Mouse (Mus musculus) retina, adult 2 months (tissue): ENCODE results near the gene Etaa1.
A peak's percentile ranks its signal among the peaks of the same experiment; 100 is the strongest.
"Not testable (repeated sequence)": the region's sequence is repeated elsewhere in the genome, so short reads cannot be mapped to it uniquely, and the experiment has no call there.

Source experiments
- DNase-seq: peaks from one replicate; pipeline ENCODE4 v3.0.0-alpha.2; 2012; ENCODE audit warnings: low read depth, low spot score

Gene Etaa1

DNA sequence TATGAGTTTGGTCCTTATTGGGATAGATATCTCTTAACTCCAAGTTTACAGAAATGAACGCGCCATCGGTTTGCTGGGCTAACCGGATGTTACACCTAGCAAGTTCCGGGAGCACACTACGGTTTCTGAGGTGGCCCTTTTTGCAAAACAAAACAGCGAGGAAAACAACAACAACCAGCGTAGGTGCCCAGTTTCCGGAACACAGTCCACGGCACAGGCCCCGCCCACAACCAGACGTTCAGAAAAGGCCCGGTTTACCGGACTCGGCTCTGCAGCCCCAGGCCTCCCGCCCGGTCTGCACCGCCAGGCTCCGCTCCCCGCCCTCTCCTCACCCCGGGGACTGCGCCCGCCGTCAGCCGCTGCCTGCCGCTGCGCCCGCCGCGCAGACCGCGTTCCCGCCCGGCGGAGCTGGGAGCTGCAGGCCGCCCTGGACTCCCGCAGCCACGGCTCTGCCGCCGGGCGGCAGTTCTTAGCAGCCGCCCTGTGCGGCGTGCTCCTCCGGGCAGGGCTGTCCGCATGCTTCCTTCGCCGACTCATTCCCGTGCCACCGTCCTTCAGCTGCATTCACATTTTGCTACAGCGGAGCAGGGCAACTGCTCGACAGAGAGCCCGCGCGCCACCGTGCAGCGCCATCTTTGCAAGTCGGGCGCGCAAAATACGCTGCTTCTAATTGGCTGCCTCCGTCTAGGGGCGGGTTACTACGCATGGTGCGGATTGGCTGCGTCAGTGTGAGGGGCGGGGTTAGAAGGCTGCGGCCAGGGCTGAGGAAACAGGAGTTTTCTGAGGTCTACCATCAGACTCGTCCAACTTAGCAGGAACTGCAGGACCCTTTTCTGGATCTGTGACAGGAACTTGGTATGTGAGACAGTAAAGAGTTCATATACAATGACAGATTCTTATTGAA, at the start of gene Etaa1:
TSS of gene Etaa1 (minus strand) at position 645 of the 904 bp plus-strand sequence.
- DNase-seq = peak; percentile 82

DNA sequence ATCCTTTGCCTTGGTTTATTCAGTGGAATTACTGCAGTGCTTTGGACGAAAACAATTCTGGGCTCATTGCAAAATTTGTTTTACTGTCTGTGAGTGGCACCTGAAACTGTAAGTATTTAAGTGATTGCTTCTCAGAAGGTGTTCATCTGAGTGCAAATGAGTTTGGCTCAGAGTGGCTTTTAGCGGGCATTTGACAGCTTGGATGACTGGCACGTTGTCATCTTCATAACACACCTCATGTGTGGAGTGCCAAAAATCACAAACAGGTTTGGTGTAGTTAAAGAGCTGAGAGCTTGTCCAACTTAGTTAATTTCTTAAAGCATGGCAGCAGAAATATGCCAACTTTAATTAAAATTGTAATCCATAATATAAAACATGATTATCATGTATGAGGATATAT, 40.5 kb upstream of the Etaa1 start:
- no peak for DNase-seq

DNA sequence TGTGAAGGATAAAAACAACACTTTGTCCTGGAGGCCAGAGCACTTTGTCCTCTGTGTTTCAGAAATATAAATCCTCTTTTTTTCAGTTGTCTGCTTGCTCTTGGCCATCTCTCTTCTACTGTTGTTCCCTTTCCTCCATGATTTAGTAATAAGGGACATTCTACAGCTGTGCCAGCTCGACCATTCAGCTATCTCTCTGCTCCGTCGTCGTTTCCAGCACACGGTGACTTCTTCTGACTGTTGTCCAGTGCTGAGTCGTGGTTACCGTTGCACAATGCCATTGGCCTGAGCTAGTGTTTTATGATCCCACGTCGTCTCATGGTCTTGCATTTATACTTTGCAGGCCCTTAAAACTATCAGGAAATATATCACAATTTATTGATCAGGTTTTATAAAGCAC, 38.6 kb upstream of the Etaa1 start:
- no peak for DNase-seq

- DNase-seq = no peak
Observed at GRCm38 (mm10) chr11:17983331-17983730, 29.7 kb upstream of the Etaa1 start.

DNA sequence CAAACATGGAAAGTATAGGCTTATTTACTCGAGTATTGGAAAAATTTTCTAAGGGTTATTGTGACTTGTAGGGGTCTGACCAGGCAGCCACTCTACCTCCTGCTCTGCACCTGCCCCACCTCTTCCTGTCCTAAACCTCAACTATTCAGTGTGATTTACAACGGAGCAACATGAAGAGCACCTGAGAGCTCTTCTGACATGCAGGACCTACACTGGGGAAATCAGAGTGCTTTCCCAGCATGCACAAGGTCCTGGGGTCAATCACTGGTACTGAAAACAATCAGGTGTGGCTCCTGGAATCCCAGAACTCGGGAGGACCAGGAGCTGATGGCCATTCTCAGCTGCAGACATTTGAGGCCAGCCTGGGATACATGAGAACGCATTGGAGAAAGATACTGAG, 27.6 kb upstream of the Etaa1 start:
- DNase-seq = no peak

DNA sequence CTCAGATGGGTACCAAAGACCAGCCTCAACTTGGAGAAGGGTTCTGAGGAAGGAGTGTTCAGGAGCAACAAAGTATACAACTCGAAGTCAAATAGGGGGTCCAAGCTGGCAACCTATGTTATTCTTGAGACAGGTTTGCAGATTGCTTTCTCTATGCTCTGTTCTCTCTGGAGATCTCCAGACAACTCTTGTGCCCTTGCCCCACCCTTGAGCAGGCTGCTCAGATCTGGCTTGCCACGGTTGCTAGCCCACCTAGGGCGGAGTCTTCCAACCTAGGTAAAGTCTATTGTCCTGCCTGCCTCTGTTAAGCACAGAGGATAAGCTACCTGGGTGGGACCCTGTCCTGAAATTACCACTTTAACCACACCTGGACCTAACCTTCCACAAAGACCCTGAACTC, 21.9 kb upstream of the Etaa1 start:
- no peak for DNase-seq

- no peak for DNase-seq
Observed at GRCm38 (mm10) chr11:17952791-17953190, 884 bp downstream of the Etaa1 start.

DNA sequence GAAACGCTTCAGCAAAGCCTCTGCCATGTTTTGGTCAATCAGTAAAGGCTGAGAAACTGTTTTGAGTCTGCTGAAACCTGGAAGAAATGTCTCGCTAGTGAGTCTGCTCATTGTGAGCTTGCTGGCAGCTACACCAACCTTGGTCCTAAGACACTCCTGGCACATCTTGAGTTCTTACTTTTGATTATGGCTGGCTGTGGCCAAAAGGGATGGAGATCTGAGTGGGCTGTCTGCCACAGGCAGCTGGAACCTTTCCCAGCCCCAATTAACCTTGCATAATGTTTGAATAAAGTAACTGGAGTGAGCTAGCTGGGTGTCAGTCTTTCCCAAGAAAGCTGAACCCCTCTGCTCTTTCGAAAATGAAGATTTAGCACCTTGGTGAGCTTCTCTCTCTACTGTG, 2.3 kb downstream of the Etaa1 start:
- no peak for DNase-seq

GRCm38 (mm10) chr11:17939168-17939567, 14.5 kb downstream of the Etaa1 start:
- no peak for DNase-seq

DNA sequence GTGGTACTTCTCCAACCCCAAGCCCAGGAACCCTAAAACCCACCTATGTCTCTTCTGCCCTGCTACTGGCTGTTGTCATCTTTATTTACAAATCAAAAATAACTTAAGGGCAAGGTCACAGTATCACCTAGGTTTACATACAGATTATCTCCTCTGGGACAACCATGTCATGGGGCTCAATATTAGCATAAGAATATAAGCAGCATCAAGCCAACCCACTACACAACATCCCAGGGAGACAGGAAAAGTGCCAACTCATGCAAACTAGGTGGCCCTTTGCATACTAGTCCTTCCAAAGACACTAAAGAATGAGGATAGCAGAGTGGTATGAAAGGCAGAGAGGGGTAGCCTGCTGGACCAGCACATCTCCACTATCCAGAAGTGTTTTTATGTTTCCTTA, 15.7 kb downstream of the Etaa1 start:
- DNase-seq = no peak

DNA sequence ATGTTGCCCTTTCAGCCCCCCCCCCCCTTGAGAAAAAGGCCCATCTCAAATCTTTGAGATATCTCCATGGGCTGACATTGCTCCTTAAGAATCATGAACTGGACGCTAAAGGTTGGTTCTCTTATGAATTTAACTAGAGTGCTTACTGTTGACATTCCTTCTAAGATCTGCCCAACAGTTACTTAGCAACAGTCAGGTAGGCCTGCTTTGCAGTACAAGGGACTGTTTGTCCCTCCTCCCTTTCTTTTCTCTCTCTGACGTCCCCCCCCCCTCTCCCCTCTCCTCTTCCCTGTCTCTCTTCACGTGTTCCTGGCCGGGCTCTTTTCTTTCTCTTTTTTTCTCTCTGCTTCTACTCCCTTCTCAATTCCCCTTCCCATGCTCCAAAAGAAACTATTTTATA, 35.8 kb downstream of the Etaa1 start:
- DNase-seq = no peak

DNA sequence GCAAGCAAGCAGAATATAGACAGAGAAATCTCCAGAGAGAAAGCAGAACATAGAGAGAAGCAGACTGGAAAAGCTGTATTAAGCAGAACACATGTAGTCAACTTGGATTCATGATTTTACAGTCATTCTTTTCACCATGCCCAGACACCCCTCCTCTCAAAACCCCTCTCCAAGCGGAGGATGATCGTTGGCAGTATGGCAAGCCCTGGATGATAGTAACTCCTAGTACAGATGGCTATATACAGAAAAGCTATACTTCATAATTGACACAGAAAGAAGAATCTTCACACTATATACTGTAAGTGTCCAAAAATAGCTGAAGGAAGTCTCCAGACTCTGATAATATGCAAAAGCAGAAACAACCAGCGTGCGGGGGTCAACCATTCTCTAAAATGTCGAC, 36.6 kb downstream of the Etaa1 start:
- DNase-seq = no peak

DNA sequence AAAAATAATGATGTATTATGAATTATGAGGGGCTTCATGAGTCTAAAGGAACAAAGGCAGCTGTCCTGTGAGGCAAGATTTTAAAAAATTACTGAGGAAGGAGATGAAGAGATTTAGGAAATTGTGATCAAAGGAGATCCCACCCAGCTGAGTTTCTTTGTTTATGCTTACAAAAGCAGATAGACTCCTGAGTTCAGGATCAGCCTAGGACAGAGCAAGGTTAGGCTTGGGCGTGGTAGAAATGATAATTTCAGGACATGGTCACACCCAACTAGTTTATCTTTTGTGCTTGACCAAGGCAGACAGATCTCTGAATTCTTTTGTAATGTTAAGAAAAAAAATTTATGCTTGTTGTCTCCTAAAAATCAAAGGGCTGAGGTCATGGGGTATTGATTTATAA, 37.2 kb downstream of the Etaa1 start:
- no peak for DNase-seq

DNA sequence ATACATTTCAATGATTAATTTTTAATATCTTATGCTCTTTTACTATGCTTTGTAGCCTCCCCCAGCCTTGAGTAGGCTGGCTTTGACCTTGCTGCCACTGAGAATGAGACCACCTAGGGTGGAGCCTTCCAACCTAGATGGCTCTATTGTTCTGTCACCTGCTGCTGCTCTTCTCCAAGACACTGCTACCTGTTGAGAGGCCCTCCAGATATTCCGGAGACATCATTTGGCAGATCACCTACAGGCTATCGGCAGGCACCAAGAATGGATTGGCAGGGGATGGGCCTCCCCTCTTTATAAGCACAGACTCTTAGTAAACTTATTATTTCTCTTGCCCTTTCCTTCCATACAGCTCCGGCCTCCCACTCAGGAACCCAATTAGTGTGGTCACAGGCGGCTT, 52.7 kb downstream of the Etaa1 start:
- not testable (repeated sequence) for DNase-seq
